32 mouse cellular contexts compared by ENCODE assay signal in genomic region chr7:78754458-78755000, GRCm38 (mm10). TPM values are rescaled to one million over a fixed set of nuclear protein-coding genes. Genes with fewer than 3 reads are reported as not detected.
DNase-seq lines count a peak whose midpoint lies in the region; ATAC-seq and TF ChIP-seq lines count a peak whose summit lies in the region.
"Had no signal": no experiment of that assay in that cellular context is flagged by ENCODE, and none has a peak within 500 bp of the region (broad histone marks: within the 10 kb centered on the region; RNA-seq: fewer than 3 reads in every experiment).

No protein-coding gene starts in this region.

- DNase-seq in layer of hippocampus, adult 2 months (ENCODE audit: low spot score in 2 of 2): no peak
- DNase-seq in layer of hippocampus, adult 9-11 months: no peak
- peak; percentile 10 for DNase-seq in right cerebral cortex, postnatal 25 days
- DNase-seq in right cerebral cortex, postnatal 10 days (ENCODE audit: low spot score in 2 of 2): no peak
- DNase-seq: adrenal gland, postnatal 10 days; cerebellum, adult 18-20 months; cerebellum, postnatal 14 days; gastrocnemius, adult 2 months; gastrocnemius, postnatal 36 days; heart, postnatal 10 days; kidney, adult 8-10 months; kidney, postnatal 4 days; right cerebral cortex, adult 18-20 months; thymus, adult 2 months; thymus, postnatal 36 days had no signal

- H3K27me3 ChIP-seq in forebrain, embryonic 13.5 days: no peaks in the 10 kb centered on the region; the same call in 1 of the 2 replicates
- H3K27me3 ChIP-seq in forebrain, embryonic 12.5 days: no peaks in the 10 kb centered on the region
- H3K27me3 ChIP-seq: heart, embryonic 13.5 days; intestine, embryonic 15.5 days; liver, embryonic 15.5 days; lung, embryonic 15.5 days; neural tube, embryonic 12.5 days had no signal

- H3K27ac ChIP-seq in forebrain, embryonic 13.5 days: no peak overlapping the region
- no peak overlapping the region for H3K27ac ChIP-seq in forebrain, embryonic 12.5 days
- H3K27ac ChIP-seq in layer of hippocampus, adult 2 months: peak overlapping the region; percentile 49; the same call in 1 of the 2 replicates
- H3K27ac ChIP-seq: embryonic facial prominence, embryonic 10.5 days; embryonic facial prominence, embryonic 15.5 days; gastrocnemius, adult 2 months; heart, embryonic 13.5 days; intestine, embryonic 15.5 days; kidney, postnatal 0 days; limb, embryonic 12.5 days; liver, embryonic 15.5 days; lung, embryonic 15.5 days; midbrain, embryonic 10.5 days; neural tube, embryonic 12.5 days had no signal

- 55% methylated on average over 8 of the region's 8 CpGs for WGBS in forebrain, embryonic 13.5 days
- 56% methylated on average over 8 of the region's 8 CpGs for WGBS in forebrain, embryonic 12.5 days

- TF ChIP-seq CTCF in layer of hippocampus, adult 2 months (conservative IDR thresholded peaks at IDR 0.05): no peak

- no peaks in the 10 kb centered on the region for H3K36me3 ChIP-seq in forebrain, embryonic 13.5 days (ENCODE audit: poor library complexity, severe bottlenecking)
- H3K36me3 ChIP-seq in forebrain, embryonic 12.5 days (replicated peaks): no peaks in the 10 kb centered on the region
- H3K36me3 ChIP-seq: embryonic facial prominence, embryonic 10.5 days; embryonic facial prominence, embryonic 15.5 days; heart, embryonic 13.5 days; intestine, embryonic 15.5 days; limb, embryonic 12.5 days; liver, embryonic 15.5 days; lung, embryonic 15.5 days; midbrain, embryonic 10.5 days; neural tube, embryonic 12.5 days had no signal

- H3K4me2 ChIP-seq in forebrain, embryonic 13.5 days: no peak overlapping the region
- no peak overlapping the region for H3K4me2 ChIP-seq in forebrain, embryonic 12.5 days
- H3K4me2 ChIP-seq: embryonic facial prominence, embryonic 15.5 days; heart, embryonic 13.5 days; intestine, embryonic 15.5 days; limb, embryonic 12.5 days; liver, embryonic 15.5 days; lung, embryonic 15.5 days; neural tube, embryonic 12.5 days had no signal

- H3K9me3 ChIP-seq in forebrain, embryonic 13.5 days (replicated peaks): no peaks in the 10 kb centered on the region
- no peaks in the 10 kb centered on the region for H3K9me3 ChIP-seq in forebrain, embryonic 12.5 days
- H3K9me3 ChIP-seq: embryonic facial prominence, embryonic 10.5 days; embryonic facial prominence, embryonic 15.5 days; heart, embryonic 13.5 days; intestine, embryonic 15.5 days; limb, embryonic 12.5 days; liver, embryonic 15.5 days; lung, embryonic 15.5 days; midbrain, embryonic 10.5 days; neural tube, embryonic 12.5 days had no signal

- H3K4me3 ChIP-seq in forebrain, embryonic 13.5 days: no peak overlapping the region
- no peak overlapping the region for H3K4me3 ChIP-seq in forebrain, embryonic 12.5 days (replicated peaks)
- no peak overlapping the region for H3K4me3 ChIP-seq in layer of hippocampus, adult 2 months
- H3K4me3 ChIP-seq: embryonic facial prominence, embryonic 10.5 days; embryonic facial prominence, embryonic 15.5 days; gastrocnemius, adult 2 months; heart, embryonic 13.5 days; intestine, embryonic 15.5 days; limb, embryonic 12.5 days; liver, embryonic 15.5 days; lung, embryonic 15.5 days; midbrain, embryonic 10.5 days; myocyte; neural tube, embryonic 12.5 days had no signal

- ATAC-seq in forebrain, embryonic 13.5 days: peak; percentile 61; the same call in 1 of the 2 replicates
- ATAC-seq in forebrain, embryonic 12.5 days (ENCODE audit: low FRiP score): no peak
- ATAC-seq in granulocyte monocyte progenitor cell, adult 5-6 weeks (replicated peaks; ENCODE audit: poor library complexity, severe bottlenecking): no peak
- ATAC-seq: hindbrain, embryonic 16.5 days; intestine, embryonic 15.5 days; Patski had no signal

- H3K9ac ChIP-seq in forebrain, embryonic 13.5 days: no peak overlapping the region
- no peak overlapping the region for H3K9ac ChIP-seq in forebrain, embryonic 12.5 days
- H3K9ac ChIP-seq: embryonic facial prominence, embryonic 15.5 days; heart, embryonic 13.5 days; intestine, embryonic 15.5 days; limb, embryonic 12.5 days; liver, embryonic 15.5 days; lung, embryonic 15.5 days; neural tube, embryonic 12.5 days had no signal

- peaks cover 9% of the 10 kb centered on the region for H3K4me1 ChIP-seq in forebrain, embryonic 13.5 days
- H3K4me1 ChIP-seq in forebrain, embryonic 12.5 days: no peaks in the 10 kb centered on the region
- H3K4me1 ChIP-seq: embryonic facial prominence, embryonic 10.5 days; embryonic facial prominence, embryonic 15.5 days; heart, embryonic 13.5 days; intestine, embryonic 15.5 days; limb, embryonic 12.5 days; liver, embryonic 15.5 days; lung, embryonic 15.5 days; midbrain, embryonic 10.5 days; neural tube, embryonic 12.5 days had no signal

RNA-seq across cellular contexts. Expression of gene Ntrk3, which starts 16.7 kb away (rescaled TPM):
- polyA plus RNA-seq in forebrain, embryonic 13.5 days (2015; fragmentation: Nextera tagmentation; extraction: Ambion mirVana): 16.6 and 18.8 TPM in 2 replicates
- 9.2 and 9.8 TPM in 2 replicates for polyA plus RNA-seq in forebrain, embryonic 12.5 days (2016; fragmentation: Nextera tagmentation; extraction: Ambion mirVana)
- total RNA-seq in layer of hippocampus, adult 2 months (2021): 100 to 1,000 TPM; 226 to 238 TPM
- total RNA-seq in granulocyte monocyte progenitor cell, adult 5-6 weeks (2014; fragmentation: Nextera tagmentation): not detected in 2 replicates
- not detected in 2 replicates for total RNA-seq in granulocyte monocyte progenitor cell, adult 5-6 weeks (2017)
- total RNA-seq: megakaryocyte progenitor cell, adult 5-6 weeks had no signal

RNA-seq across cellular contexts. Expression of gene Mrps11, which starts 28.4 kb away (rescaled TPM):
- 79.2 and 81.2 TPM in 2 replicates for polyA plus RNA-seq in forebrain, embryonic 13.5 days (2015; fragmentation: Nextera tagmentation; extraction: Ambion mirVana)
- polyA plus RNA-seq in forebrain, embryonic 12.5 days (2016; fragmentation: Nextera tagmentation; extraction: Ambion mirVana): 68.3 and 72.6 TPM in 2 replicates
- total RNA-seq in layer of hippocampus, adult 2 months (2021): 10 to 100 TPM; 42.8 to 46.5 TPM
- 40.4 and 49.9 TPM in 2 replicates for total RNA-seq in granulocyte monocyte progenitor cell, adult 5-6 weeks (2014; fragmentation: Nextera tagmentation)
- 32.4 and 35.7 TPM in 2 replicates for total RNA-seq in granulocyte monocyte progenitor cell, adult 5-6 weeks (2017)

RNA-seq across cellular contexts. Expression of gene Mrpl46, which starts 28.8 kb away (rescaled TPM):
- 63.5 and 63.6 TPM in 2 replicates for polyA plus RNA-seq in forebrain, embryonic 13.5 days (2015; fragmentation: Nextera tagmentation; extraction: Ambion mirVana)
- polyA plus RNA-seq in forebrain, embryonic 12.5 days (2016; fragmentation: Nextera tagmentation; extraction: Ambion mirVana): 66.8 and 67.3 TPM in 2 replicates
- 10 to 100 TPM; 28.6 to 32.7 TPM for total RNA-seq in layer of hippocampus, adult 2 months (2021)
- total RNA-seq in granulocyte monocyte progenitor cell, adult 5-6 weeks (2014; fragmentation: Nextera tagmentation): 30.9 and 37.6 TPM in 2 replicates
- total RNA-seq in granulocyte monocyte progenitor cell, adult 5-6 weeks (2017): 58.0 and 60.1 TPM in 2 replicates

Comparison
In these comparisons a context has a peak if more than half of its experiments do, and no peak if none do; other contexts are left out.
1. RNA of gene Ntrk3, which starts 16.7 kb away (total RNA-seq): 226 to 238 TPM in layer of hippocampus, adult 2 months; not detected in granulocyte monocyte progenitor cell, adult 5-6 weeks; every median in the first group is over 100 times any median in the second.